Mouse (Mus musculus) bone marrow macrophage, adult 2 months (primary cell): ENCODE results near the gene Dhx37.

Experiments used
- CTCF ChIP-seq: IDR thresholded peaks from 2 replicates; pipeline ENCODE4 v1.5.1; 2012; ENCODE audit warnings: low read depth, mild to moderate bottlenecking, low read length, moderate library complexity
- POLR2A ChIP-seq: IDR thresholded peaks from 2 replicates; pipeline ENCODE4 v1.6.1; 2012; ENCODE audit warnings: mild to moderate bottlenecking, low read depth, low read length, borderline replicate concordance

DNA sequence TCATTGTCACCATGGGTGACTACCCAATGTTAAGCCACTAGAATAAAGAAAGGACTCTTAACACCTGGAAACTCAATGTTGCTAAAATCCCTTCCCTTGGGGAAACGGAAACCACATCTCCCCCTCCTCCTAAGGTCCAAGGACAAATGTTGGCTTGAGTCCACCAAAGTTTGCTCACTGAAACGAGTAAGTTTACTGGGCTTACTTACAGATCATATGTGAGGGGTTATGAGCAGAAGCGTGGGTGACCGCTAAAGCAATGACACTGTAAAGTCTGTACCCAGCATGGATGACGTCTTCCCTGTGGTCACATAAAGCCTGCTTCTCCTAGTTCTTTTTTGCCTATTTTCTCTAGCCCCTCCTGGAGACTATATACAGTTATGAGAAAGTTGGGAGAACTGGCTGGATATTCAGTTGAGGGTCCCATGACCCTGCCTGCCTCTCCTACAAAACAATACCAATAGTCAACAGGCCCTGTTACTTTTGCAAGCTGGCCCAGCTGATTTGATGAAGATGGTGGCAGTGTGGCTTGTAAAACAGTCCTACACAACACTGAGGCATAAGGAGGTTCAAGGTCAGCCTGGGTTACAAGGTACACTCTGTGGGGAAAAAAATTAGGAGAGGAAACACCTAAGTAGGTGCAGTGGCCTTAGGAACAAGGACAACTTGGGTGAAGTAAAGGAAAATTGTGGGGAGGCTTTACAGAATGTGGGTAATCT, 51.8 kb downstream of the Dhx37 start:
- TF ChIP-seq CTCF (no peak), POLR2A (no peak)
